Mouse (Mus musculus) liver, embryonic 16.5 days (tissue): ENCODE measurements around the gene Ankrd6. TPM values are rescaled to one million over a fixed set of nuclear protein-coding genes. Genes with fewer than 3 reads are reported as not detected.
A peak's percentile ranks its signal among the peaks of the same experiment; 100 is the strongest.

ENCODE experiments used
- ATAC-seq: fragments of 200-750 bp; cut with Nextera tagmentation; 2 replicates; pipeline ENCODE4 v1.8.0; 2017; ENCODE audit warnings: low read depth, mild to moderate bottlenecking, moderate number of reproducible peaks, moderate library complexity
- H3K27ac ChIP-seq: fragments of 300-500 bp; sonication (generic); 2 replicates; pipeline ENCODE4 v1.5.1; 2014; ENCODE audit warnings: mild to moderate bottlenecking, low read length
- H3K27me3 ChIP-seq: fragments of 300-500 bp; sonication (generic); 2 replicates; pipeline ENCODE4 v1.6.1; 2014; ENCODE audit warnings: low read depth, low read length, mixed read lengths; ENCODE audit not compliant: control insufficient read depth, insufficient read depth
- H3K36me3 ChIP-seq: fragments of 300-500 bp; sonication (generic); 2 replicates; pipeline ENCODE4 v1.6.1; 2014; ENCODE audit warnings: mild to moderate bottlenecking; ENCODE audit not compliant: control insufficient read depth, insufficient read depth
- H3K4me1 ChIP-seq: fragments of 300-500 bp; sonication (generic); 2 replicates; pipeline ENCODE4 v1.6.1; 2014; ENCODE audit warnings: low read depth, low read length, mixed read lengths; ENCODE audit not compliant: control insufficient read depth
- H3K4me2 ChIP-seq: fragments of 300-500 bp; sonication (generic); 2 replicates; pipeline ENCODE4 v1.6.1; 2014; ENCODE audit warnings: low read depth, low read length, mixed read lengths
- H3K4me3 ChIP-seq: fragments of 300-500 bp; sonication (generic); 2 replicates; pipeline ENCODE4 v1.5.1; 2014; ENCODE audit warnings: low read depth, mild to moderate bottlenecking, low read length
- H3K9ac ChIP-seq: fragments of 300-500 bp; sonication (generic); 2 replicates; pipeline ENCODE4 v1.6.1; 2014; ENCODE audit warnings: low read depth, low read length
- H3K9me3 ChIP-seq: fragments of 300-500 bp; sonication (generic); replicated peaks from 2 replicates; pipeline ENCODE4 v1.6.1; 2016; ENCODE audit warnings: low read length; ENCODE audit not compliant: control insufficient read depth
- WGBS: fragments of 180-500 bp; shearing (Covaris S2); extraction: QIAGEN DNeasy Blood & Tissue Kit; methylation state at CpG from one replicate; pipeline ENCODE4 v1.1.7; 2014; ENCODE audit not compliant: insufficient replicate concordance; 5-methylcytosine and 5-hydroxymethylcytosine counted together
- polyA plus RNA-seq: library from polyadenylated mRNA; unstranded; fragments of >200 nt; fragmentation: Nextera tagmentation; extraction: Ambion mirVana; gene quantifications from 2 replicates; pipeline ENCODE4 v1.2.1, GENCODE M21; 2015

Ankrd6 gene
- polyA plus RNA-seq, 1 experiment from 2014 or later: 0.60 TPM

- Histone ChIP-seq H3K4me3 (peak overlapping the region; percentile 39; the same call in 1 of the 2 replicates), H3K4me2 (peak overlapping the region; percentile 59), H3K27ac (no peak overlapping the region), H3K27me3 (peaks cover 5% of the 10 kb centered on the region), H3K9me3 (no peaks in the 10 kb centered on the region), H3K9ac (no peak overlapping the region), H3K4me1 (peaks cover 37% of the 10 kb centered on the region), H3K36me3 (no peaks in the 10 kb centered on the region)
- ATAC-seq: peak; percentile 27; the same call in 1 of the 2 replicates
- WGBS: 19% methylated on average over 15 of the region's 15 CpGs
Measured at GRCm38 (mm10) chr4:32862751-32863446, 87.7 kb downstream of the Ankrd6 start.

GRCm38 (mm10) chr4:32862011-32862750 is 88.5 kb downstream of the Ankrd6 start:
- peak overlapping the region; percentile 78 for H3K27ac ChIP-seq
- peak overlapping the region; percentile 59 for H3K4me2 ChIP-seq
- H3K4me1 ChIP-seq: peaks cover 35% of the 10 kb centered on the region
- no peaks in the 10 kb centered on the region for H3K9me3 ChIP-seq
- H3K36me3 ChIP-seq: no peaks in the 10 kb centered on the region
- peaks cover 5% of the 10 kb centered on the region for H3K27me3 ChIP-seq
- peak overlapping the region; percentile 39 for H3K4me3 ChIP-seq
- 21% methylated on average over 15 of the region's 15 CpGs for WGBS
- H3K9ac ChIP-seq: peak overlapping the region; percentile 45
- ATAC-seq: peak; percentile 84

GRCm38 (mm10) chr4:32860184-32860965 is 90.3 kb downstream of the Ankrd6 start:
- H3K4me3 ChIP-seq: no peak overlapping the region
- H3K9me3 ChIP-seq: no peaks in the 10 kb centered on the region
- peaks cover 5% of the 10 kb centered on the region for H3K27me3 ChIP-seq
- H3K27ac ChIP-seq: no peak overlapping the region
- H3K9ac ChIP-seq: no peak overlapping the region
- H3K36me3 ChIP-seq: no peaks in the 10 kb centered on the region
- H3K4me1 ChIP-seq: peaks cover 30% of the 10 kb centered on the region
- WGBS: 73% methylated on average over 18 of the region's 18 CpGs
- H3K4me2 ChIP-seq: no peak overlapping the region
- no peak for ATAC-seq

GRCm38 (mm10) chr4:32855580-32855979 is 95.1 kb downstream of the Ankrd6 start:
- Histone ChIP-seq H3K9ac (no peak overlapping the region), H3K27ac (no peak overlapping the region), H3K4me2 (no peak overlapping the region), H3K4me1 (no peaks in the 10 kb centered on the region), H3K4me3 (no peak overlapping the region), H3K27me3 (no peaks in the 10 kb centered on the region), H3K36me3 (no peaks in the 10 kb centered on the region), H3K9me3 (no peaks in the 10 kb centered on the region)
- no peak for ATAC-seq
- 68% methylated on average over 9 of the region's 9 CpGs for WGBS

GRCm38 (mm10) chr4:32854956-32855355 is 95.7 kb downstream of the Ankrd6 start:
- Histone ChIP-seq H3K27me3 (no peaks in the 10 kb centered on the region), H3K27ac (no peak overlapping the region), H3K9me3 (no peaks in the 10 kb centered on the region), H3K4me2 (no peak overlapping the region), H3K4me1 (no peaks in the 10 kb centered on the region), H3K9ac (no peak overlapping the region), H3K36me3 (no peaks in the 10 kb centered on the region), H3K4me3 (no peak overlapping the region)
- ATAC-seq: no peak
- WGBS: 57% methylated on average over 4 of the region's 4 CpGs

- H3K36me3 ChIP-seq: no peaks in the 10 kb centered on the region
- no peak for ATAC-seq
- no peaks in the 10 kb centered on the region for H3K9me3 ChIP-seq
- no peak overlapping the region for H3K4me2 ChIP-seq
- H3K4me1 ChIP-seq: no peaks in the 10 kb centered on the region
- H3K27me3 ChIP-seq: no peaks in the 10 kb centered on the region
- WGBS: 73% methylated on average over 5 of the region's 5 CpGs
- no peak overlapping the region for H3K27ac ChIP-seq
- H3K4me3 ChIP-seq: no peak overlapping the region
- H3K9ac ChIP-seq: no peak overlapping the region
Measured at GRCm38 (mm10) chr4:32853609-32854188, 96.9 kb downstream of the Ankrd6 start.

- 54% methylated on average over 6 of the region's 6 CpGs for WGBS
- no peak for ATAC-seq
Measured at GRCm38 (mm10) chr4:32852819-32853218, 97.8 kb downstream of the Ankrd6 start.

GRCm38 (mm10) chr4:32852294-32852693 is 98.3 kb downstream of the Ankrd6 start:
- no peak overlapping the region for H3K27ac ChIP-seq
- no peaks in the 10 kb centered on the region for H3K4me1 ChIP-seq
- WGBS: 79% methylated on average over 8 of the region's 8 CpGs
- H3K4me3 ChIP-seq: no peak overlapping the region
- ATAC-seq: no peak
- H3K9me3 ChIP-seq: no peaks in the 10 kb centered on the region
- H3K9ac ChIP-seq: no peak overlapping the region
- no peaks in the 10 kb centered on the region for H3K27me3 ChIP-seq
- no peak overlapping the region for H3K4me2 ChIP-seq
- no peaks in the 10 kb centered on the region for H3K36me3 ChIP-seq

More at GRCm38 (mm10) chr4:32852819-32853218, 97.8 kb downstream of the Ankrd6 start:
- H3K9ac ChIP-seq: no peak overlapping the region
- H3K4me3 ChIP-seq: no peak overlapping the region
- H3K9me3 ChIP-seq: no peaks in the 10 kb centered on the region
- no peaks in the 10 kb centered on the region for H3K27me3 ChIP-seq
- no peak overlapping the region for H3K27ac ChIP-seq
- no peak overlapping the region for H3K4me2 ChIP-seq
- H3K36me3 ChIP-seq: no peaks in the 10 kb centered on the region
- no peaks in the 10 kb centered on the region for H3K4me1 ChIP-seq
